15 mouse cellular contexts compared by ENCODE assay signal in the genomic region with DNA sequence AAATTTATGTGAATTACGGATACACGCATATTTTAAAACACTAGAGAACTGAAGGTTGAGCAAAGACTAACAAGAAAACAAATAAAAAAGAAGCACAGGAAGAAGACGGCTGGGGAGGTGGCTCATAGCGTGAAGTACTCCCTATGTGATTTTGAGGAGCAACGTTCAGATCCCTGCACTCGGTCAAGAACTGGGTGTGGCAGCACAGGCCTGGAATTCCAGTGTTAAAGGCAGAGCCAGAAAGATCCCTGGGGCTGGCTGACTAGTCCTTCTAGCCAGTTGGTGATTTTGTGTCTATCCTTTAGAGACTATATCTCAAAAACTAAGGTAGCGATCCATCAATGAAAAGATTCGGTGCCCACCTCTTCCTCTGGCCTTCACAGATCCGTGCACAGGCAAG.
"Had no signal": no experiment of that assay in that cellular context is flagged by ENCODE, and none has a peak within 500 bp of the region (broad histone marks: within the 10 kb centered on the region; RNA-seq: fewer than 3 reads in every experiment).

No protein-coding gene starts in this region.

- H3K36me3 ChIP-seq: limb, embryonic 15.5 days; lung, embryonic 15.5 days; midbrain, embryonic 12.5 days; neural tube, embryonic 13.5 days had no signal

- H3K27ac ChIP-seq: kidney, postnatal 0 days; limb, embryonic 15.5 days; liver, embryonic 12.5 days; lung, embryonic 15.5 days; midbrain, embryonic 12.5 days; neural tube, embryonic 13.5 days; stomach, postnatal 0 days had no signal

- H3K27me3 ChIP-seq: limb, embryonic 15.5 days; liver, embryonic 12.5 days; lung, embryonic 15.5 days; midbrain, embryonic 12.5 days; neural tube, embryonic 13.5 days had no signal

- H3K9ac ChIP-seq: limb, embryonic 15.5 days; liver, embryonic 12.5 days; lung, embryonic 15.5 days; midbrain, embryonic 12.5 days; neural tube, embryonic 13.5 days had no signal

- H3K9me3 ChIP-seq: limb, embryonic 15.5 days; liver, embryonic 12.5 days; lung, embryonic 15.5 days; midbrain, embryonic 12.5 days; neural tube, embryonic 13.5 days had no signal

- H3K4me2 ChIP-seq: limb, embryonic 15.5 days; liver, embryonic 12.5 days; lung, embryonic 15.5 days; midbrain, embryonic 12.5 days; neural tube, embryonic 13.5 days had no signal

- H3K4me1 ChIP-seq: liver, embryonic 12.5 days; lung, embryonic 15.5 days; midbrain, embryonic 12.5 days; neural tube, embryonic 13.5 days had no signal

- H3K4me3 ChIP-seq: limb, embryonic 15.5 days; liver, embryonic 12.5 days; lung, embryonic 15.5 days; midbrain, embryonic 12.5 days; neural tube, embryonic 13.5 days had no signal

- DNase-seq: kidney, adult 9 months; kidney, postnatal 36 days; layer of hippocampus, adult 9-11 months; layer of hippocampus, postnatal 36 days; right cerebral cortex, adult 18-20 months; right cerebral cortex, postnatal 25 days; thymus, postnatal 4 days had no signal

- ATAC-seq: liver, embryonic 12.5 days; midbrain, embryonic 16.5 days had no signal
